Mouse (Mus musculus) G1E (cell line): Measurements from ENCODE around the gene Dtnbp1. TPM values are rescaled to one million over a fixed set of nuclear protein-coding genes. Genes with fewer than 3 reads are reported as not detected.

Experiments
- ATAC-seq: 2 replicates; pipeline ENCODE4 v1.8.0; 2016; ENCODE audit warnings: mild to moderate bottlenecking; ENCODE audit not compliant: insufficient number of reproducible peaks, poor library complexity, low FRiP score, severe bottlenecking; ENCODE audit errors: extremely low read depth
- DNase-seq: peaks from one replicate; pipeline ENCODE4 v3.0.0; 2012; ENCODE audit warnings: low spot score
- H3K27me3 ChIP-seq: 2 replicates; pipeline ENCODE4 v1.6.1; 2012; ENCODE audit warnings: mild to moderate bottlenecking, low read length, inconsistent platforms; ENCODE audit not compliant: insufficient read depth
- H3K36me3 ChIP-seq: replicated peaks from 2 replicates; pipeline ENCODE3; 2012; ENCODE audit warnings: mild to moderate bottlenecking, inconsistent platforms
- H3K4me1 ChIP-seq: 2 replicates; pipeline ENCODE4 v1.6.1; 2012; ENCODE audit warnings: low read depth, low read length, inconsistent platforms, mixed read lengths; ENCODE audit not compliant: insufficient read depth
- H3K4me3 ChIP-seq: 2 replicates; pipeline ENCODE4 v1.5.1; 2012; ENCODE audit warnings: low read depth, mild to moderate bottlenecking, inconsistent platforms, low read length, moderate library complexity, mixed read lengths
- H3K9me3 ChIP-seq: replicated peaks from 2 replicates; pipeline ENCODE4 v1.6.1; 2012; ENCODE audit warnings: inconsistent platforms
- CTCF ChIP-seq: IDR thresholded peaks from 2 replicates; pipeline ENCODE4 v1.5.1; 2012; ENCODE audit warnings: low read depth, low read length, inconsistent platforms, mixed read lengths
- GATA1 ChIP-seq: IDR thresholded peaks from 2 replicates; pipeline ENCODE4 v1.6.1; 2012; ENCODE audit warnings: borderline replicate concordance, low read length, inconsistent platforms, mixed read lengths
- GATA2 ChIP-seq: IDR thresholded peaks from 2 replicates; pipeline ENCODE4 v1.6.1; 2012; ENCODE audit warnings: low read depth, low read length, inconsistent platforms, borderline replicate concordance
- POLR2AphosphoS5 ChIP-seq: IDR thresholded peaks from 2 replicates; pipeline ENCODE4 v1.6.1; 2012; ENCODE audit warnings: low read depth, low read length, inconsistent platforms; ENCODE audit not compliant: insufficient replicate concordance
- TAL1 ChIP-seq: conservative IDR thresholded peaks from 2 replicates; pipeline ENCODE4 v1.6.1; 2012; ENCODE audit warnings: low read depth, low read length, inconsistent platforms, mixed read lengths
- polyA plus RNA-seq: library from polyadenylated mRNA; stranded (reverse); fragments of >175 nt; gene quantifications from 2 replicates; pipeline ENCODE4 v1.2.3, GENCODE M21; 2012
- total RNA-seq, 2 experiments: library from RNA; stranded (forward) in 1 of 2; stranded (reverse) in 1 of 2; fragments of 200-1000 nt in 1 of 2; fragments of >200 nt in 1 of 2; fragmentation: Nextera tagmentation in 1 of 2; gene quantifications; 2 replicates each; pipeline ENCODE4 v1.2.3; 2014 to 2017

The Dtnbp1 gene
- total and polyA plus RNA-seq, 3 experiments: 19.2 to 33.3 (median 28.2) TPM

- peaks cover 8% of the 10 kb centered on the region for H3K4me1 ChIP-seq
- no peak for ATAC-seq
These were observed 32.8 kb upstream of the Dtnbp1 start for GRCm38 (mm10) chr13:45034759-45035158.

GRCm38 (mm10) chr13:45033360-45033759 lies 31.4 kb upstream of the Dtnbp1 start:
- Histone ChIP-seq H3K4me3 (no peak overlapping the region), H3K9me3 (no peaks in the 10 kb centered on the region), H3K27me3 (peaks cover 27% of the 10 kb centered on the region), H3K36me3 (no peaks in the 10 kb centered on the region), H3K4me1 (peaks cover 8% of the 10 kb centered on the region)
- DNase-seq (no peak), ATAC-seq (no peak)
- TF ChIP-seq TAL1 (no peak), GATA2 (no peak), POLR2AphosphoS5 (no peak), GATA1 (no peak)

More at GRCm38 (mm10) chr13:45034759-45035158, 32.8 kb upstream of the Dtnbp1 start:
- no peaks in the 10 kb centered on the region for H3K36me3 ChIP-seq
- H3K4me3 ChIP-seq: no peak overlapping the region
- H3K9me3 ChIP-seq: no peaks in the 10 kb centered on the region
- no peak for TF ChIP-seq TAL1
- no peak for TF ChIP-seq GATA2
- no peak for TF ChIP-seq GATA1
- TF ChIP-seq POLR2AphosphoS5: no peak
- TF ChIP-seq CTCF: no peak
- H3K27me3 ChIP-seq: peaks cover 27% of the 10 kb centered on the region
- DNase-seq: no peak

- Histone ChIP-seq H3K27me3 (peaks cover 27% of the 10 kb centered on the region), H3K36me3 (no peaks in the 10 kb centered on the region), H3K4me1 (peaks cover 8% of the 10 kb centered on the region), H3K9me3 (no peaks in the 10 kb centered on the region), H3K4me3 (no peak overlapping the region)
- DNase-seq (no peak), ATAC-seq (no peak)
- TF ChIP-seq TAL1 (no peak), CTCF (no peak)
These were observed 30.5 kb upstream of the Dtnbp1 start for GRCm38 (mm10) chr13:45032484-45032883.

GRCm38 (mm10) chr13:45031748-45032147 lies 29.8 kb upstream of the Dtnbp1 start:
- TF ChIP-seq GATA1 (no peak), CTCF (no peak), GATA2 (no peak)
- H3K9me3 ChIP-seq: no peaks in the 10 kb centered on the region
- no peak for DNase-seq
- peaks cover 8% of the 10 kb centered on the region for H3K4me1 ChIP-seq
- H3K36me3 ChIP-seq: no peaks in the 10 kb centered on the region
- H3K4me3 ChIP-seq: no peak overlapping the region
- peaks cover 27% of the 10 kb centered on the region for H3K27me3 ChIP-seq
- no peak for ATAC-seq

GRCm38 (mm10) chr13:45031314-45031713 lies 29.4 kb upstream of the Dtnbp1 start:
- H3K27me3 ChIP-seq: peaks cover 23% of the 10 kb centered on the region
- no peak for DNase-seq

GRCm38 (mm10) chr13:45030830-45031229 lies 28.9 kb upstream of the Dtnbp1 start:
- Histone ChIP-seq H3K9me3 (no peaks in the 10 kb centered on the region), H3K4me3 (no peak overlapping the region), H3K36me3 (no peaks in the 10 kb centered on the region), H3K27me3 (peaks cover 23% of the 10 kb centered on the region), H3K4me1 (peaks cover 8% of the 10 kb centered on the region)
- peak; percentile 50 for DNase-seq
- TF ChIP-seq POLR2AphosphoS5: no peak
- TF ChIP-seq GATA2: no peak
- no peak for TF ChIP-seq GATA1
- TF ChIP-seq CTCF: peak; percentile 88
- ATAC-seq: no peak; the same call in 1 of the 2 replicates

More at GRCm38 (mm10) chr13:45031314-45031713, 29.4 kb upstream of the Dtnbp1 start:
- no peak for TF ChIP-seq CTCF
- no peak for TF ChIP-seq POLR2AphosphoS5
- TF ChIP-seq GATA1: no peak
- no peak for TF ChIP-seq TAL1
- no peak for TF ChIP-seq GATA2
- no peak overlapping the region for H3K4me3 ChIP-seq
- no peaks in the 10 kb centered on the region for H3K9me3 ChIP-seq
- H3K4me1 ChIP-seq: peaks cover 8% of the 10 kb centered on the region
- no peak for ATAC-seq
- no peaks in the 10 kb centered on the region for H3K36me3 ChIP-seq

- H3K27me3 ChIP-seq: peaks cover 29% of the 10 kb centered on the region
- no peaks in the 10 kb centered on the region for H3K9me3 ChIP-seq
- ATAC-seq (no peak), DNase-seq (no peak)
- no peak for TF ChIP-seq GATA2
- TF ChIP-seq POLR2AphosphoS5: no peak
- TF ChIP-seq TAL1: no peak
- no peak for TF ChIP-seq GATA1
- no peak for TF ChIP-seq CTCF
- H3K4me3 ChIP-seq: no peak overlapping the region
- peaks cover 8% of the 10 kb centered on the region for H3K4me1 ChIP-seq
- no peaks in the 10 kb centered on the region for H3K36me3 ChIP-seq
These were observed 27.8 kb upstream of the Dtnbp1 start for GRCm38 (mm10) chr13:45029791-45030190.

- Histone ChIP-seq H3K36me3 (no peaks in the 10 kb centered on the region), H3K27me3 (peaks cover 23% of the 10 kb centered on the region), H3K4me1 (peaks cover 2% of the 10 kb centered on the region; the same call in 1 of the 2 replicates), H3K4me3 (no peak overlapping the region), H3K9me3 (no peaks in the 10 kb centered on the region)
- DNase-seq: no peak
- ATAC-seq: no peak
- TF ChIP-seq POLR2AphosphoS5: no peak
- no peak for TF ChIP-seq CTCF
- no peak for TF ChIP-seq GATA1
- TF ChIP-seq TAL1: no peak
- no peak for TF ChIP-seq GATA2
These were observed 24.3 kb upstream of the Dtnbp1 start for GRCm38 (mm10) chr13:45026291-45026690.
